Mouse (Mus musculus) thymus, adult 2 months (tissue): ENCODE results near the gene Atoh7. TPM values are rescaled to one million over a fixed set of nuclear protein-coding genes. Genes with fewer than 3 reads are reported as not detected.

Source experiments
- DNase-seq: peaks from one replicate; pipeline ENCODE4 v3.0.0; 2021
- H3K27ac ChIP-seq: fragments of 200-500 bp; 2 replicates; pipeline ENCODE4 v1.5.1; 2012; ENCODE audit warnings: low read length, control low read depth; ENCODE audit not compliant: control insufficient read depth, insufficient read depth
- H3K27me3 ChIP-seq: fragments of 200-500 bp; 2 replicates; pipeline ENCODE4 v1.6.1; 2012; ENCODE audit warnings: mild to moderate bottlenecking, low read length, moderate library complexity, mixed read lengths; ENCODE audit not compliant: control insufficient read depth, insufficient read depth
- H3K36me3 ChIP-seq: fragments of 200-500 bp; 2 replicates; pipeline ENCODE4 v1.6.1; 2012; ENCODE audit warnings: mild to moderate bottlenecking, low read length, moderate library complexity; ENCODE audit not compliant: control insufficient read depth, insufficient read depth
- H3K4me1 ChIP-seq: fragments of 200-500 bp; replicated peaks from 2 replicates; pipeline ENCODE4 v1.6.1; 2012; ENCODE audit warnings: low read length; ENCODE audit not compliant: control insufficient read depth, insufficient read depth
- H3K4me3 ChIP-seq: fragments of 200-500 bp; 2 replicates; pipeline ENCODE4 v1.5.1; 2012; ENCODE audit warnings: mild to moderate bottlenecking, low read length, control low read depth, moderate library complexity; ENCODE audit not compliant: control insufficient read depth, insufficient read depth
- CTCF ChIP-seq: fragments of 200-500 bp; IDR thresholded peaks from 2 replicates; pipeline ENCODE4 v1.5.1; 2012; ENCODE audit warnings: mild to moderate bottlenecking, control low read depth, low read length, moderate library complexity, borderline replicate concordance; ENCODE audit not compliant: control insufficient read depth, poor library complexity, insufficient read depth; ENCODE audit errors: extremely low read depth
- POLR2A ChIP-seq: fragments of 200-500 bp; IDR thresholded peaks from 2 replicates; pipeline ENCODE4 v1.6.1; 2012; ENCODE audit warnings: mild to moderate bottlenecking, low read length, control low read depth, moderate library complexity; ENCODE audit not compliant: control insufficient read depth, poor library complexity, insufficient read depth; ENCODE audit errors: extremely low read depth
- WGBS: fragments of 180-500 bp; shearing (Covaris S2); methylation state at CpG from one replicate; pipeline ENCODE4 v1.1.7; 2018; 5-methylcytosine and 5-hydroxymethylcytosine counted together
- polyA plus RNA-seq: library from polyadenylated mRNA; depleted of rRNA; stranded (reverse); fragments of >200 nt; gene quantifications from 2 replicates; pipeline ENCODE4 v1.2.3, GENCODE M21; 2012

Atoh7 gene
- polyA plus RNA-seq, 1 experiment, result 0.05 TPM

DNA sequence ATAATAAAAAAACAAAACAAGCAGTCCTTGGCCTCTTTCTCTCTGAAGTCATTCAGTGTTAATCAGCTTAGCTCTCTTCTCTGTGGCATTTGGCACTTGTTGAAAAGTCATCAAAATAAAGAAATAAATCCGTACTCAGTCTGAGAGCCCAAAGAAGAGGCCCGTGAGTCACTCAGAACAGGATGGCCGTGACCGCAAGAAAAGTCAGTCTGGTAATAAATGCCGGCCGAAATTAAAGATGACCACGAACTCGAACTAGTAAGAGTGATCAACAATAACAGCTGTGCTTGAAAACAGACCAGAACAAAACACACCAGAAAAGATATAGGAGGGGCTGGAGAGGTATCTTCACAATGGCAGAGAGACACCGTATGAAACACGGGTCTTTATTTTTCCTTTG, 24.6 kb downstream of the Atoh7 start:
- Histone ChIP-seq H3K4me1 (no peaks in the 10 kb centered on the region), H3K36me3 (no peaks in the 10 kb centered on the region), H3K27me3 (no peaks in the 10 kb centered on the region), H3K4me3 (no peak overlapping the region), H3K27ac (no peak overlapping the region)
- TF ChIP-seq CTCF, result no peak
- no peak for TF ChIP-seq POLR2A
- DNase-seq, result no peak
- WGBS, result 96% methylated on average over 10 of the region's 10 CpGs

DNA sequence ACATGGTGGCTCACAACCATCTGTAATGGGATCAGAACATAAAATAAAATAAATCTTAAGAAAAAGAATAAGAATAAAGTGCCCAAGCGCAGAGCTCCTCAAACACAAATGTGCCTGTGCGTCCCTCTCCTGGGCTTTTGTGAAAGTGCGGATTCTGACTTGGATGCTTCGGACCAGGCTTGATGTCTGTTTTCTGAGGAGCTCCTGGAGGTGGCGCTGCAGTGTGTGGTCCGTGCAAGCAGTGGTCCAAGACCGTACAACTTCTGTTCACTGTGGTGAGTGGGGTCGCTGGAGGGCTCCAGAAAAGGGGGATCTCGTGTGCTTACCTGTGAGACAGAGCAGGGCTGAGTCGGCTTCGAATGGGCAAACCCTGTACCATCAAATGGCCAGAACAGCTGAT, 25.9 kb downstream of the Atoh7 start:
- H3K4me3 ChIP-seq, result no peak overlapping the region
- no peak for TF ChIP-seq CTCF
- no peak for TF ChIP-seq POLR2A
- WGBS, result 72% methylated on average over 11 of the region's 11 CpGs
- H3K27ac ChIP-seq, result no peak overlapping the region
- no peaks in the 10 kb centered on the region for H3K27me3 ChIP-seq
- no peaks in the 10 kb centered on the region for H3K36me3 ChIP-seq
- DNase-seq, result no peak
- no peaks in the 10 kb centered on the region for H3K4me1 ChIP-seq

GRCm38 (mm10) chr10:63126116-63126515, 26.7 kb downstream of the Atoh7 start:
- H3K4me3 ChIP-seq, result no peak overlapping the region
- DNase-seq, result no peak
- 80% methylated on average over 4 of the region's 4 CpGs for WGBS
- H3K36me3 ChIP-seq, result no peaks in the 10 kb centered on the region
- no peak overlapping the region for H3K27ac ChIP-seq
- H3K27me3 ChIP-seq, result no peaks in the 10 kb centered on the region
- H3K4me1 ChIP-seq, result no peaks in the 10 kb centered on the region
- no peak for TF ChIP-seq CTCF

DNA sequence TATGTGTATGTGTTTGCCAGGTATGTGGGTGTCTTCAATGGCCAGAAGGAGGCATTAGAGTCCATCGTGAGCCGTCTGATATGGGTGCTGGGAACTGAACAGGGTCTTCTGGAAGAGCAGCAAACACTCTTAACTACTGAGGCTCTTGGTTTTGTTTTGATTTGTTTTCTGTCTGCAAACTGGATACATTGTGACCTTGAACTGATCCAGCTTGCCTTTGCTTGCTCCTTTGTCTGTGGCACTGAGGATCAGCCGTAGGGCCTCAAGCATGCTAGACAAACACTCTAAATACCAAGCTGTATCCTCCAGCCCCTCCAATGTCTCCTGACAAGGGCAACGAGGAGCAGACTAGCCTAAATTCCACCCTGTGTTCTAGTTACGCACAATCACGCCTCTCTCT, 27.7 kb downstream of the Atoh7 start:
- no peak for DNase-seq
- 94% methylated on average over 6 of the region's 6 CpGs for WGBS
- Histone ChIP-seq H3K27me3 (no peaks in the 10 kb centered on the region), H3K4me1 (no peaks in the 10 kb centered on the region), H3K27ac (no peak overlapping the region), H3K4me3 (no peak overlapping the region), H3K36me3 (no peaks in the 10 kb centered on the region)
- TF ChIP-seq CTCF, result no peak
- TF ChIP-seq POLR2A, result no peak

DNA sequence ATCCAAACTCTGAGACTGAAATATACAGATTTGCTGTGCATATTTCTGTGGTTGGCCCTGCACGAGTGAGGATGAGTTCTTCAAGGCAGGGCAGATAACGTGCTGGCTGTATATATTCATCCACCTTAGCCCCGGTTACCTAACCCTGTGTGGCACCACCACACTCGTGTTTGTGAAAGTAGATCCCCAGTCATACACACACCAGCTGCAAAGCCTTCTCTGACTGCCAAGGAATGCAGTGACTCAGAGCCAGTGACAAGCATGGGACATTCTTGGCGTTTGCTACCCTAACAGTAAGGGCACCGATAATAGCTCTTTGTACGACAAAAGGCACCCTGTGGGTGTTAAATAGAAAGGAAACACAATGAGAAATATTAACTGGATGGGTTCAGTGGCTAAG, 28.8 kb downstream of the Atoh7 start:
- no peak for DNase-seq
- no peak for TF ChIP-seq POLR2A
- no peak for TF ChIP-seq CTCF

DNA sequence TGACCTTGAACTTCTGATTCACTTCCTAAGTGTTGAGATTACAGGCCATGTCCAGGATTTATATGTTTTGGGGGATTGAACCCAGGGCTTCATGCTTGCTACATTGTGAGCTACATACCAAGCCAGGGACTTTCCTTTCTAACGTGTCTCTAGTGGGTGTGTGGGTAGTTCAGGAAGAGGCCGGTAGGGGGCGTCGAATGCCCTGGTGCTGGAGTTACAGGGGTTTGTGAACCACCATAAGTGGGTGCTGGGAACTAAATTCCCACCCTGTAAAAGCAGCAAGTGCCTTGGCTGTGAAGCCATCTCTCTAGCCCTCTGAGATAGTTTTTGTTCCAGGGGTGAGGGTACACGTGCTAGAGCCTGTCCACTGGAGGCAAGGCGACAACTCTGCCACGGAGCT, 31.0 kb downstream of the Atoh7 start:
- no peaks in the 10 kb centered on the region for H3K27me3 ChIP-seq
- H3K4me1 ChIP-seq, result no peaks in the 10 kb centered on the region
- WGBS, result 77% methylated on average over 7 of the region's 7 CpGs
- no peak for TF ChIP-seq POLR2A
- no peak for TF ChIP-seq CTCF
- H3K36me3 ChIP-seq, result no peaks in the 10 kb centered on the region
- no peak for DNase-seq
- H3K4me3 ChIP-seq, result no peak overlapping the region
- no peak overlapping the region for H3K27ac ChIP-seq

More for the DNA sequence above, 28.8 kb downstream of the Atoh7 start:
- 87% methylated on average over 7 of the region's 7 CpGs for WGBS
- Histone ChIP-seq H3K36me3 (no peaks in the 10 kb centered on the region), H3K27me3 (no peaks in the 10 kb centered on the region), H3K4me1 (no peaks in the 10 kb centered on the region), H3K4me3 (no peak overlapping the region), H3K27ac (no peak overlapping the region)

DNA sequence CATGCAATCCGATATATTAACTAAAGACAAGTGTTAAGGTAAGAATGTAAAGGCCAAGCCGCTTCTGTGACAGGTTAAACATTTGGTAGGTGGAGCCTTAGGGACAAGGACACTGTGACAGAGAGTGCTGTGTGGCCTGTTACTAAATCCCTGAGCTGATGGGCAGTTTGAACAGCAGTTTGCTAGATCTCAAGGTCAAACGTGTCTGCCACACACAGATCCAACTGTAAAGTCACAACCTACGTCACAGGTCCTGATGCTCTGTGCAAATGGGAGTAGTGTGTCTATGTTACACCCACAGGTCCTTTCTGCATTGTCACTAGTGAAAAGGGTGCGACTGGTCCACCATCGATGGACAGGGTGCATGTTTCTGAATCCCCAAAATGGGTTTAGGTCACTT, 32.9 kb downstream of the Atoh7 start:
- TF ChIP-seq POLR2A, result no peak
- no peak for TF ChIP-seq CTCF

More for the DNA sequence above, 32.9 kb downstream of the Atoh7 start:
- no peaks in the 10 kb centered on the region for H3K27me3 ChIP-seq
- no peak overlapping the region for H3K4me3 ChIP-seq
- WGBS, result 93% methylated on average over 6 of the region's 6 CpGs
- no peak overlapping the region for H3K27ac ChIP-seq
- no peak for DNase-seq
- no peaks in the 10 kb centered on the region for H3K36me3 ChIP-seq
- no peaks in the 10 kb centered on the region for H3K4me1 ChIP-seq
